17 mouse cellular contexts compared by ENCODE assay signal in genomic region chr2:121339057-121339456, GRCm38 (mm10). TPM values are rescaled to one million over a fixed set of nuclear protein-coding genes. Genes with fewer than 3 reads are reported as not detected.
A peak's percentile ranks its signal among the peaks of the same experiment; 100 is the strongest.
DNase-seq lines count a peak whose midpoint lies in the region; ATAC-seq and TF ChIP-seq lines count a peak whose summit lies in the region.
"Had no signal": no experiment of that assay in that cellular context is flagged by ENCODE, and none has a peak within 500 bp of the region (broad histone marks: within the 10 kb centered on the region; RNA-seq: fewer than 3 reads in every experiment).

No protein-coding gene starts in this region.

- no peaks in the 10 kb centered on the region for H3K9me3 ChIP-seq in hindbrain, embryonic 11.5 days (ENCODE audit: control insufficient read depth, low read length)
- peaks cover 5% of the 10 kb centered on the region; the same call in 1 of the 2 replicates for H3K9me3 ChIP-seq in hindbrain, embryonic 13.5 days
- H3K9me3 ChIP-seq in midbrain, embryonic 11.5 days (ENCODE audit: control insufficient read depth, low read length) = no peaks in the 10 kb centered on the region
- H3K9me3 ChIP-seq in midbrain, embryonic 10.5 days (replicated peaks) = no peaks in the 10 kb centered on the region
- no peaks in the 10 kb centered on the region for H3K9me3 ChIP-seq in E14TG2a.4 (ENCODE audit: low read length)
- H3K9me3 ChIP-seq: G1E; limb, embryonic 12.5 days had no signal

- no peak overlapping the region for H3K4me3 ChIP-seq in hindbrain, embryonic 11.5 days (ENCODE audit: low read depth, low read length)
- no peak overlapping the region for H3K4me3 ChIP-seq in hindbrain, embryonic 13.5 days
- H3K4me3 ChIP-seq in midbrain, embryonic 11.5 days (ENCODE audit: low read depth, low read length) = no peak overlapping the region
- no peak overlapping the region for H3K4me3 ChIP-seq in midbrain, embryonic 10.5 days
- no peak overlapping the region for H3K4me3 ChIP-seq in E14TG2a.4 (replicated peaks; ENCODE audit: low read length)
- no peak overlapping the region for H3K4me3 ChIP-seq in cortical plate, adult 2 months (ENCODE audit: insufficient read depth, low read length)
- H3K4me3 ChIP-seq: limb, embryonic 12.5 days had no signal

- intact Hi-C loops in left cerebral cortex, postnatal 10 days (cut with DNase I) = no loop called here

- ATAC-seq in hindbrain, embryonic 11.5 days (ENCODE audit: low FRiP score) = no peak
- no peak for ATAC-seq in hindbrain, embryonic 13.5 days (ENCODE audit: low FRiP score)
- ATAC-seq in midbrain, embryonic 11.5 days (ENCODE audit: low FRiP score) = no peak

- H3K27me3 ChIP-seq in hindbrain, embryonic 11.5 days (ENCODE audit: control insufficient read depth, insufficient read depth, low read length) = no peaks in the 10 kb centered on the region
- H3K27me3 ChIP-seq in hindbrain, embryonic 13.5 days = no peaks in the 10 kb centered on the region
- H3K27me3 ChIP-seq in midbrain, embryonic 11.5 days (ENCODE audit: control insufficient read depth, insufficient read depth, low read length) = no peaks in the 10 kb centered on the region
- no peaks in the 10 kb centered on the region for H3K27me3 ChIP-seq in midbrain, embryonic 10.5 days (ENCODE audit: low read depth, poor library complexity, severe bottlenecking)
- H3K27me3 ChIP-seq in E14TG2a.4 (ENCODE audit: insufficient read depth, low read length) = no peaks in the 10 kb centered on the region
- H3K27me3 ChIP-seq: limb, embryonic 12.5 days had no signal

- H3K4me1 ChIP-seq in hindbrain, embryonic 11.5 days (replicated peaks; ENCODE audit: control insufficient read depth, insufficient read depth, low read length) = no peaks in the 10 kb centered on the region
- H3K4me1 ChIP-seq in hindbrain, embryonic 13.5 days (replicated peaks) = no peaks in the 10 kb centered on the region
- no peaks in the 10 kb centered on the region for H3K4me1 ChIP-seq in midbrain, embryonic 11.5 days (ENCODE audit: control insufficient read depth, insufficient read depth, low read length)
- no peaks in the 10 kb centered on the region for H3K4me1 ChIP-seq in midbrain, embryonic 10.5 days
- H3K4me1 ChIP-seq in E14TG2a.4 (replicated peaks; ENCODE audit: low read depth, low read length) = no peaks in the 10 kb centered on the region
- H3K4me1 ChIP-seq in cortical plate, adult 2 months (ENCODE audit: control insufficient read depth, insufficient read depth, low read length) = no peaks in the 10 kb centered on the region
- H3K4me1 ChIP-seq: limb, embryonic 12.5 days had no signal

- peak; percentile 62 for TF ChIP-seq CTCF in E14TG2a.4 (conservative IDR thresholded peaks at IDR 0.05; ENCODE audit: low read length)
- 0 out of 2 replicates have a peak, but pooled peaks have one; percentile 4 for TF ChIP-seq CTCF in cortical plate, adult 2 months (IDR thresholded peaks at IDR 0.05; ENCODE audit: extremely low read depth, insufficient read depth, low read length)

- H3K4me2 ChIP-seq in hindbrain, embryonic 11.5 days (replicated peaks; ENCODE audit: low read depth, low read length) = no peak overlapping the region
- no peak overlapping the region for H3K4me2 ChIP-seq in hindbrain, embryonic 13.5 days
- H3K4me2 ChIP-seq in midbrain, embryonic 11.5 days = no peak overlapping the region
- H3K4me2 ChIP-seq: limb, embryonic 12.5 days had no signal

- TF ChIP-seq POLR2A in cortical plate, adult 2 months (IDR thresholded peaks at IDR 0.05; ENCODE audit: extremely low read depth, insufficient read depth, low read length) = no peak

- no peaks in the 10 kb centered on the region for H3K36me3 ChIP-seq in hindbrain, embryonic 11.5 days (ENCODE audit: control insufficient read depth, insufficient read depth, low read length)
- peaks cover 68% of the 10 kb centered on the region for H3K36me3 ChIP-seq in hindbrain, embryonic 13.5 days
- no peaks in the 10 kb centered on the region for H3K36me3 ChIP-seq in midbrain, embryonic 11.5 days (ENCODE audit: control insufficient read depth, insufficient read depth, low read length)
- H3K36me3 ChIP-seq in midbrain, embryonic 10.5 days = peaks cover 23% of the 10 kb centered on the region
- H3K36me3 ChIP-seq in E14TG2a.4 (ENCODE audit: insufficient read depth, low read length) = peaks cover 27% of the 10 kb centered on the region
- H3K36me3 ChIP-seq: limb, embryonic 12.5 days had no signal

- no peak overlapping the region for H3K27ac ChIP-seq in hindbrain, embryonic 11.5 days (ENCODE audit: low read depth, low read length)
- no peak overlapping the region for H3K27ac ChIP-seq in hindbrain, embryonic 13.5 days
- H3K27ac ChIP-seq in midbrain, embryonic 11.5 days (ENCODE audit: low read depth, low read length) = no peak overlapping the region
- no peak overlapping the region for H3K27ac ChIP-seq in midbrain, embryonic 10.5 days (replicated peaks)
- H3K27ac ChIP-seq in cortical plate, adult 2 months (ENCODE audit: insufficient read depth, low read length) = no peak overlapping the region
- H3K27ac ChIP-seq: limb, embryonic 12.5 days; macrophage had no signal

- peak; percentile 2 for DNase-seq in hindbrain, embryonic 11.5 days (ENCODE audit: low spot score)
- DNase-seq in midbrain, embryonic 11.5 days (ENCODE audit: low spot score, missing footprints) = peak; percentile 82
- DNase-seq in midbrain, embryonic 10.5 days (ENCODE audit: low spot score) = no peak
- no peak for DNase-seq in ovary, postnatal 36 days (ENCODE audit: low spot score)
- DNase-seq in left cerebral cortex, postnatal 10 days (ENCODE audit: extremely low spot score in 1 of 2, low spot score in 2 of 2) = no peak
- DNase-seq: cerebellum, postnatal 25 days; heart, adult 11 months; kidney, adult 18-20 months; spleen, adult 18-20 months had no signal

- no peak overlapping the region for H3K9ac ChIP-seq in hindbrain, embryonic 11.5 days (ENCODE audit: low read depth, low read length)
- no peak overlapping the region for H3K9ac ChIP-seq in hindbrain, embryonic 13.5 days
- no peak overlapping the region for H3K9ac ChIP-seq in midbrain, embryonic 11.5 days (ENCODE audit: low read length)
- H3K9ac ChIP-seq: limb, embryonic 12.5 days had no signal

RNA-seq across cellular contexts. Expression of gene Ppip5k1, which starts 16.1 kb away (rescaled TPM):
- polyA plus RNA-seq in hindbrain, embryonic 11.5 days (2014; fragmentation: Nextera tagmentation; extraction: Ambion mirVana) = 10.9 and 11.8 TPM in 2 replicates
- polyA plus RNA-seq in hindbrain, embryonic 13.5 days (2015; fragmentation: Nextera tagmentation; extraction: Ambion mirVana) = 18.6 and 19.3 TPM in 2 replicates
- 10.3 and 11.2 TPM in 2 replicates for polyA plus RNA-seq in midbrain, embryonic 11.5 days (2014; fragmentation: Nextera tagmentation; extraction: Ambion mirVana)
- polyA plus RNA-seq in midbrain, embryonic 10.5 days (2016; fragmentation: Nextera tagmentation; extraction: Ambion mirVana) = 11.2 and 11.4 TPM in 2 replicates
- 95.8 and 103 TPM in 2 replicates for polyA plus RNA-seq in cortical plate, adult 2 months (2012; rRNA removed)
- total RNA-seq in left cerebral cortex, postnatal 10 days (2021) = 10 to 100 TPM; 50.4 to 55.7 TPM

RNA-seq across cellular contexts. Expression of gene Ckmt1, which starts 18.5 kb away (rescaled TPM):
- polyA plus RNA-seq in hindbrain, embryonic 11.5 days (2014; fragmentation: Nextera tagmentation; extraction: Ambion mirVana) = 8.5 and 9.2 TPM in 2 replicates
- 49.1 and 50.5 TPM in 2 replicates for polyA plus RNA-seq in hindbrain, embryonic 13.5 days (2015; fragmentation: Nextera tagmentation; extraction: Ambion mirVana)
- polyA plus RNA-seq in midbrain, embryonic 11.5 days (2014; fragmentation: Nextera tagmentation; extraction: Ambion mirVana) = 3.8 and 4.1 TPM in 2 replicates
- polyA plus RNA-seq in midbrain, embryonic 10.5 days (2016; fragmentation: Nextera tagmentation; extraction: Ambion mirVana) = 1.5 and 3.9 TPM in 2 replicates
- 306 and 309 TPM in 2 replicates for polyA plus RNA-seq in cortical plate, adult 2 months (2012; rRNA removed)
- 100 to 1,000 TPM; 311 to 312 TPM for total RNA-seq in left cerebral cortex, postnatal 10 days (2021)
- polyA plus RNA-seq: G1E, macrophage had no signal

RNA-seq across cellular contexts. Expression of gene Strc, which starts 47.9 kb away (rescaled TPM):
- not detected in 2 replicates for polyA plus RNA-seq in hindbrain, embryonic 11.5 days (2014; fragmentation: Nextera tagmentation; extraction: Ambion mirVana)
- polyA plus RNA-seq in hindbrain, embryonic 13.5 days (2015; fragmentation: Nextera tagmentation; extraction: Ambion mirVana) = not detected in 2 replicates
- polyA plus RNA-seq in midbrain, embryonic 11.5 days (2014; fragmentation: Nextera tagmentation; extraction: Ambion mirVana) = not detected in 2 replicates
- not detected in 2 replicates for polyA plus RNA-seq in midbrain, embryonic 10.5 days (2016; fragmentation: Nextera tagmentation; extraction: Ambion mirVana)
- 0.17 and 0.30 TPM in 2 replicates for polyA plus RNA-seq in cortical plate, adult 2 months (2012; rRNA removed)
- total RNA-seq in left cerebral cortex, postnatal 10 days (2021) = not detected
- total RNA-seq: heart, postnatal 25 days had no signal
- polyA plus RNA-seq: brain, embryonic 14.5 days; G1E; limb, embryonic 12.5 days; macrophage had no signal

RNA-seq across cellular contexts. Expression of gene Map1a, which starts 49.7 kb away (rescaled TPM):
- polyA plus RNA-seq in hindbrain, embryonic 11.5 days (2014; fragmentation: Nextera tagmentation; extraction: Ambion mirVana) = 14.9 and 20.8 TPM in 2 replicates
- polyA plus RNA-seq in hindbrain, embryonic 13.5 days (2015; fragmentation: Nextera tagmentation; extraction: Ambion mirVana) = 16.1 and 20.0 TPM in 2 replicates
- polyA plus RNA-seq in midbrain, embryonic 11.5 days (2014; fragmentation: Nextera tagmentation; extraction: Ambion mirVana) = 11.2 and 14.3 TPM in 2 replicates
- 7.8 and 11.4 TPM in 2 replicates for polyA plus RNA-seq in midbrain, embryonic 10.5 days (2016; fragmentation: Nextera tagmentation; extraction: Ambion mirVana)
- polyA plus RNA-seq in cortical plate, adult 2 months (2012; rRNA removed) = 246 and 252 TPM in 2 replicates
- total RNA-seq in left cerebral cortex, postnatal 10 days (2021) = 100 to 1,000 TPM; 391 to 400 TPM

Comparison
In these comparisons a context has a peak if more than half of its experiments do, and no peak if none do; other contexts are left out.
1. DNase-seq: peak in hindbrain, embryonic 11.5 days (single experiment) and midbrain, embryonic 11.5 days (single experiment); none in midbrain, embryonic 10.5 days (single experiment), ovary, postnatal 36 days (single experiment) and left cerebral cortex, postnatal 10 days (0 of 2).